Mouse (Mus musculus) midbrain, embryonic 13.5 days (tissue): Measurements from ENCODE around the gene Ehf. TPM values are rescaled to one million over a fixed set of nuclear protein-coding genes. Genes with fewer than 3 reads are reported as not detected.

ENCODE experiments used
- ATAC-seq: fragments of 200-750 bp; cut with Nextera tagmentation; 2 replicates; pipeline ENCODE4 v1.8.0; 2017; ENCODE audit warnings: mild to moderate bottlenecking, moderate TSS enrichment, moderate library complexity
- H3K27ac ChIP-seq: fragments of 300-500 bp; sonication (generic); 2 replicates; pipeline ENCODE4 v1.5.1; 2015; ENCODE audit warnings: inconsistent platforms, mild to moderate bottlenecking, moderate library complexity
- H3K27me3 ChIP-seq: fragments of 300-500 bp; sonication (generic); 2 replicates; pipeline ENCODE4 v1.6.1; 2015; ENCODE audit warnings: mild to moderate bottlenecking, inconsistent platforms
- H3K36me3 ChIP-seq: fragments of 300-500 bp; sonication (generic); 2 replicates; pipeline ENCODE4 v1.6.1; 2015; ENCODE audit warnings: mild to moderate bottlenecking, inconsistent platforms
- H3K4me1 ChIP-seq: fragments of 300-500 bp; sonication (generic); replicated peaks from 2 replicates; pipeline ENCODE4 v1.6.1; 2015; ENCODE audit warnings: inconsistent platforms
- H3K4me2 ChIP-seq: fragments of 300-500 bp; sonication (generic); replicated peaks from 2 replicates; pipeline ENCODE4 v1.6.1; 2015; ENCODE audit warnings: moderate library complexity, mild to moderate bottlenecking, inconsistent platforms
- H3K4me3 ChIP-seq: fragments of 300-500 bp; sonication (generic); replicated peaks from 2 replicates; pipeline ENCODE4 v1.5.1; 2015; ENCODE audit warnings: mild to moderate bottlenecking, inconsistent platforms
- H3K9ac ChIP-seq: fragments of 300-500 bp; sonication (generic); replicated peaks from 2 replicates; pipeline ENCODE4 v1.6.1; 2015; ENCODE audit warnings: mild to moderate bottlenecking, inconsistent platforms
- H3K9me3 ChIP-seq: fragments of 300-500 bp; sonication (generic); 2 replicates; pipeline ENCODE4 v1.6.1; 2016; ENCODE audit warnings: mild to moderate bottlenecking, inconsistent platforms
- WGBS: fragments of 180-500 bp; shearing (Covaris S2); methylation state at CpG from one replicate; pipeline ENCODE4 v1.1.7; 2015; 5-methylcytosine and 5-hydroxymethylcytosine counted together
- polyA plus RNA-seq: library from polyadenylated mRNA; unstranded; fragments of >200 nt; fragmentation: Nextera tagmentation; extraction: Ambion mirVana; gene quantifications from 2 replicates; pipeline ENCODE4 v1.2.1, GENCODE M21; 2015

Gene Ehf
- polyA plus RNA-seq = 0.15 and 0.32 TPM in 2 replicates

- no peak within 1 kb of the TSS for H3K27ac ChIP-seq
- H3K9ac ChIP-seq = no peak within 1 kb of the TSS
- H3K36me3 ChIP-seq = no peaks in the 10 kb centered on the region
- H3K9me3 ChIP-seq = no peaks in the 10 kb centered on the region
- no peaks in the 10 kb centered on the region for H3K4me1 ChIP-seq
- no peaks in the 10 kb centered on the region for H3K27me3 ChIP-seq
- no peak within 1 kb of the TSS for H3K4me3 ChIP-seq
- ATAC-seq = no peak
- 72% methylated on average over 9 of the region's 9 CpGs for WGBS
- H3K4me2 ChIP-seq = no peak within 1 kb of the TSS
Measured at GRCm38 (mm10) chr2:103303132-103303531, at the start of gene Ehf. Gene Ehf, minus strand, starts transcription at chr2:103303278.

- whole genome bisulfite sequencing = 12% methylated on average over 5 of the region's 5 CpGs
- no peak overlapping the region for H3K27ac ChIP-seq
- peaks cover 36% of the 10 kb centered on the region for H3K27me3 ChIP-seq
- H3K4me1 ChIP-seq = peaks cover 12% of the 10 kb centered on the region
- no peaks in the 10 kb centered on the region for H3K9me3 ChIP-seq
- H3K4me3 ChIP-seq = no peak overlapping the region
- H3K4me2 ChIP-seq = peak overlapping the region; percentile 37
- no peak overlapping the region for H3K9ac ChIP-seq
- H3K36me3 ChIP-seq = no peaks in the 10 kb centered on the region
- ATAC-seq = peak; percentile 74
Measured at GRCm38 (mm10) chr2:103347417-103347891, 44.4 kb upstream of the Ehf start.

GRCm38 (mm10) chr2:103346751-103347289 is 43.7 kb upstream of the Ehf start:
- peaks cover 12% of the 10 kb centered on the region for H3K4me1 ChIP-seq
- no peak overlapping the region for H3K4me3 ChIP-seq
- H3K36me3 ChIP-seq = no peaks in the 10 kb centered on the region
- H3K4me2 ChIP-seq = no peak overlapping the region
- 67% methylated on average over 3 of the region's 3 CpGs for WGBS
- peak; percentile 20; the same call in 1 of the 2 replicates for ATAC-seq
- H3K9ac ChIP-seq = no peak overlapping the region
- H3K27me3 ChIP-seq = peaks cover 36% of the 10 kb centered on the region
- no peaks in the 10 kb centered on the region for H3K9me3 ChIP-seq
- no peak overlapping the region for H3K27ac ChIP-seq

- peaks cover 12% of the 10 kb centered on the region for H3K4me1 ChIP-seq
- WGBS = 86% methylated on average over 7 of the region's 7 CpGs
- no peak overlapping the region for H3K9ac ChIP-seq
- H3K36me3 ChIP-seq = no peaks in the 10 kb centered on the region
- H3K4me3 ChIP-seq = no peak overlapping the region
- no peaks in the 10 kb centered on the region for H3K9me3 ChIP-seq
- ATAC-seq = no peak
- no peak overlapping the region for H3K4me2 ChIP-seq
- peaks cover 11% of the 10 kb centered on the region; the same call in 1 of the 2 replicates for H3K27me3 ChIP-seq
- H3K27ac ChIP-seq = no peak overlapping the region
Measured at GRCm38 (mm10) chr2:103343611-103344010, 40.5 kb upstream of the Ehf start.

- no peak overlapping the region for H3K27ac ChIP-seq
- H3K27me3 ChIP-seq = peaks cover 11% of the 10 kb centered on the region; the same call in 1 of the 2 replicates
- no peaks in the 10 kb centered on the region for H3K36me3 ChIP-seq
- no peak overlapping the region for H3K4me3 ChIP-seq
- WGBS = 92% methylated on average over 1 of the region's 1 CpGs
- H3K4me2 ChIP-seq = no peak overlapping the region
- no peak for ATAC-seq
- H3K4me1 ChIP-seq = no peaks in the 10 kb centered on the region
- no peak overlapping the region for H3K9ac ChIP-seq
- H3K9me3 ChIP-seq = no peaks in the 10 kb centered on the region
Measured at GRCm38 (mm10) chr2:103342123-103342522, 39.0 kb upstream of the Ehf start.

- no peak overlapping the region for H3K27ac ChIP-seq
- peaks cover 7% of the 10 kb centered on the region; the same call in 1 of the 2 replicates for H3K27me3 ChIP-seq
- no peaks in the 10 kb centered on the region for H3K36me3 ChIP-seq
- 96% methylated on average over 1 of the region's 1 CpGs for WGBS
- H3K9ac ChIP-seq = no peak overlapping the region
- H3K4me1 ChIP-seq = no peaks in the 10 kb centered on the region
- H3K9me3 ChIP-seq = no peaks in the 10 kb centered on the region
- H3K4me2 ChIP-seq = no peak overlapping the region
- no peak for ATAC-seq
- H3K4me3 ChIP-seq = no peak overlapping the region
Measured at GRCm38 (mm10) chr2:103341375-103341971, 38.4 kb upstream of the Ehf start.

- Histone ChIP-seq H3K36me3 (no peaks in the 10 kb centered on the region), H3K9me3 (no peaks in the 10 kb centered on the region), H3K4me1 (no peaks in the 10 kb centered on the region), H3K9ac (no peak overlapping the region), H3K4me3 (no peak overlapping the region), H3K27me3 (no peaks in the 10 kb centered on the region), H3K4me2 (no peak overlapping the region), H3K27ac (no peak overlapping the region)
- ATAC-seq = no peak
- WGBS = 86% methylated on average over 6 of the region's 6 CpGs
Measured at GRCm38 (mm10) chr2:103338706-103339105, 35.6 kb upstream of the Ehf start.

- H3K9me3 ChIP-seq = no peaks in the 10 kb centered on the region
- H3K4me2 ChIP-seq = no peak overlapping the region
- no peaks in the 10 kb centered on the region for H3K27me3 ChIP-seq
- H3K4me3 ChIP-seq = no peak overlapping the region
- no peaks in the 10 kb centered on the region for H3K4me1 ChIP-seq
- 91% methylated on average over 3 of the region's 3 CpGs for WGBS
- ATAC-seq = no peak
- H3K27ac ChIP-seq = no peak overlapping the region
- H3K9ac ChIP-seq = no peak overlapping the region
- no peaks in the 10 kb centered on the region for H3K36me3 ChIP-seq
Measured at GRCm38 (mm10) chr2:103337370-103337769, 34.3 kb upstream of the Ehf start.

- 79% methylated on average over 11 of the region's 11 CpGs for WGBS
- Histone ChIP-seq H3K4me2 (no peak overlapping the region), H3K9ac (no peak overlapping the region), H3K4me3 (no peak overlapping the region), H3K36me3 (no peaks in the 10 kb centered on the region), H3K4me1 (no peaks in the 10 kb centered on the region), H3K27ac (no peak overlapping the region), H3K9me3 (no peaks in the 10 kb centered on the region), H3K27me3 (no peaks in the 10 kb centered on the region)
- ATAC-seq = 0 out of 2 replicates have a peak, but pooled peaks have one; percentile 9
Measured at GRCm38 (mm10) chr2:103336621-103337020, 33.5 kb upstream of the Ehf start.

- 73% methylated on average over 3 of the region's 3 CpGs for WGBS
- ATAC-seq = no peak
- no peaks in the 10 kb centered on the region for H3K9me3 ChIP-seq
Measured at GRCm38 (mm10) chr2:103336000-103336399, 32.9 kb upstream of the Ehf start.

GRCm38 (mm10) chr2:103331666-103332191 is 28.7 kb upstream of the Ehf start:
- Histone ChIP-seq H3K36me3 (no peaks in the 10 kb centered on the region), H3K4me2 (no peak overlapping the region)
- 81% methylated on average over 3 of the region's 3 CpGs for WGBS

More at GRCm38 (mm10) chr2:103336000-103336399, 32.9 kb upstream of the Ehf start:
- Histone ChIP-seq H3K36me3 (no peaks in the 10 kb centered on the region), H3K27ac (no peak overlapping the region), H3K4me1 (no peaks in the 10 kb centered on the region), H3K27me3 (no peaks in the 10 kb centered on the region), H3K9ac (no peak overlapping the region), H3K4me3 (no peak overlapping the region), H3K4me2 (no peak overlapping the region)

GRCm38 (mm10) chr2:103328731-103329130 is 25.7 kb upstream of the Ehf start:
- ATAC-seq = no peak
- no peak overlapping the region for H3K27ac ChIP-seq
- H3K9me3 ChIP-seq = no peaks in the 10 kb centered on the region
- no peak overlapping the region for H3K4me3 ChIP-seq
- H3K36me3 ChIP-seq = no peaks in the 10 kb centered on the region
- H3K4me2 ChIP-seq = no peak overlapping the region
- no peak overlapping the region for H3K9ac ChIP-seq
- H3K4me1 ChIP-seq = no peaks in the 10 kb centered on the region
- no peaks in the 10 kb centered on the region for H3K27me3 ChIP-seq
- 98% methylated on average over 4 of the region's 4 CpGs for WGBS

More at GRCm38 (mm10) chr2:103331666-103332191, 28.7 kb upstream of the Ehf start:
- Histone ChIP-seq H3K27me3 (no peaks in the 10 kb centered on the region), H3K9me3 (no peaks in the 10 kb centered on the region), H3K4me3 (no peak overlapping the region), H3K4me1 (no peaks in the 10 kb centered on the region), H3K27ac (no peak overlapping the region), H3K9ac (no peak overlapping the region)
- no peak for ATAC-seq
